Mouse (Mus musculus) lung, postnatal 0 days (tissue): Measurements from ENCODE around the gene Zdhhc3.

ENCODE experiments used
- CTCF ChIP-seq: IDR thresholded peaks from 2 replicates; pipeline ENCODE4 v1.5.1; 2016; ENCODE audit warnings: antibody characterized with exemption, mild to moderate bottlenecking
- EP300 ChIP-seq: IDR thresholded peaks from 2 replicates; pipeline ENCODE4 v1.6.1; 2016; ENCODE audit warnings: antibody characterized with exemption, mild to moderate bottlenecking, control low read depth

DNA sequence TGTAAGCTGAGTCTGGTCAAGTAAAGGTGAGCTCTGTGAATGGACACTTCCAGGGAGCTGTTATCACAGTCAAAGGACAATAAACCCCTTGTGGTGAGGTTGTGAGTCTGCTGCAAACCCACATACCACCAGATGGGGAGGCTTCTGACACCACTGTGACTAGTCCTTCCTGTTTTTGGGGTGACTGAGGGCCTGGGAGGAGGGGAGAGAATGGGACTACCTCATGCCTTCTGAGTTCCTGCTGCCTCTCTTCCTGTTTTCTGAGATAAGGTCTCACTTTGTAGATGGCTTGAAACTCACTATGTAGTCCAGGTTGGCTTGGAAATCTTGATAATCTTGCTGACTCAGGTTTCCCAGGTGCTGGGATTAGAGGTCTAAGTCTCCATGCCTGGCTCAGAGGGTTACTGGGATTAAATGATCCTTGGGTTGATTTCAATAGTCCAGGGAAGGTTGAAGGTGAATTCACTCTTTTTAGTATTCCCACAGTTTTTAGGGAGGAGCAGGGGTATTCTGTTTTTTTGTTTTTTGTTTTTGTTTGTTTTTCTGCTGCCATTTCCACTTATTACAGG, 54.2 kb downstream of the Zdhhc3 start:
- TF ChIP-seq CTCF = no peak
- no peak for TF ChIP-seq EP300
